Mouse (Mus musculus): Measurements from ENCODE around the gene Nutf2-ps1. TPM values are rescaled to one million over a fixed set of nuclear protein-coding genes. Genes with fewer than 3 reads are reported as not detected.

The Nutf2-ps1 gene
- polyA plus RNA-seq, 1 experiment from 2014 or later: 8.7 TPM

DNA sequence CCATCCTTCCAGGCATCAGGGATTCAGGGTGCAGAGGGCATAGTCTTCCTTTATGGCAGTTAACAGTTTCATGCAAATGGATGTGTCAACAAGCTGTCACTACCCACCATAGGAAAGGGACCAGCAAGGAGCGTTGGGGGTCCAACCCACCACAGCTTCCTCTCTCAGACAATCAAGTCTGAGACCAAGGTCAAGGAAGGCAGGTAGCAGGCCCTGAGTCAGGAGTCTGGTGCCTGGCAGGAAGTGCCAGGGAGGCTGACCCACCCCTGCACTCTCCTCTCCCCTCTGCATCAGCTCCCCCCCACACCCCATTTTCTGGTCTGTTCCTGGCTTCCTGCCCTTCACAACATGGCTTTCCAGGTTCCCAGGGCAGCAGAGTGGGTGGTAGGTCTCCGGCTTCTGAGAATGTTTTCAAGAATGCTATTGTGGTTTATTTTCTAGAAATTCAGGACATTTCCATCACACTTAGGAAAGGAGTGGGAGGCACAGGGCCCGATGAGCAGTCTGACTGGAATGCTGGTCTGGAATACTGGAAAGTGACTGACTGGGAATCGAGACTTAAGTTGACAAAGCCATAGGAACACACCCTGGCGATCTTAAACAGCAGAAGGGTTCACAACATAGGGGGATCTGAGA lies 33.8 kb downstream of the Nutf2-ps1 start:
- H3K79me2 ChIP-seq (ENCODE audit: inconsistent target): no peaks in the 10 kb centered on the region
- H3K27ac ChIP-seq: no peak overlapping the region
- WGBS (ENCODE audit: missing documents): 81% methylated on average over 5 of the region's 5 CpGs
- H3K36me3 ChIP-seq (ENCODE audit: inconsistent target): no peaks in the 10 kb centered on the region
- no peak overlapping the region for H3K4me3 ChIP-seq (ENCODE audit: inconsistent target)

DNA sequence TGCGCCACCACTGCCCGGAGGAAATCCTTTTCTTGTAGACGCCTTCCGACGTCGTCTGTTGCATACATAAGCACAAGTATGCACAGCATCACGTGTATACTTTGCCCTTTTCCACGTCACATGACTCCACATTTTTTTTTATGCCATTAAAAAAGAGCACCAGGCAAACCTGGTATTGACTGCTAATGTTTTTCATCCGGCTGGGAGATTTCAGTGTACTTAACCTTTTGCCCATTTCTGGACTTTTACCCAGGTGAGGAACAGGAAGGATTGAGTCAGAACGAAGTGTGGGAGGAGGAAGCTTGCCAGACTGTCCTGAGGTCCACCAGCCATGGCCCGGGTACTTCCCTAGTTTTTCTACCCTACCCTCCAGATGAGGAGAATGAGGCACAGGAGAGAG lies 34.5 kb downstream of the Nutf2-ps1 start:
- Histone ChIP-seq H3K36me3 (ENCODE audit: inconsistent target) (no peaks in the 10 kb centered on the region), H3K4me3 (ENCODE audit: inconsistent target) (no peak overlapping the region), H3K27ac (no peak overlapping the region), H3K79me2 (ENCODE audit: inconsistent target) (no peaks in the 10 kb centered on the region)
- WGBS (ENCODE audit: missing documents): 73% methylated on average over 11 of the region's 11 CpGs

DNA sequence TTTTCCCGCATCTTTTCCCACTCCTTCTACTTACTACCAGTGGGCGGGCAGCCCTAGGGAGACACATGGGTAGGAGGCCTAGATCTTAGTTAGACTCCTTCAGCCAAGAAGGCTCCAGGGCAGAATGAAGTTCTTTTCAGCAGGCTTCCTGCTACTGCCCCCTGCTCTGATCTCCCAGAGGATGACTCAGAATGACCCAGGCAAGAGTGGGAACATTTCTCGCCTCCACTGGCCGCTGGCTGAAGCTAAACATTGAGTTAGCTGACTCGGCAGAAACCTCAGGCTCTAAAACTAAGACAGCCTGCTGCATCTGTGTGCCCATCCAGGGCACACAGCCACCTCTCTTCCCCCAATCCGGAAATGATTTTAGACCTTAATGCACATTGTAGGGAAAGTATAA lies 36.1 kb downstream of the Nutf2-ps1 start:
- WGBS (ENCODE audit: missing documents): 63% methylated on average over 6 of the region's 6 CpGs

DNA sequence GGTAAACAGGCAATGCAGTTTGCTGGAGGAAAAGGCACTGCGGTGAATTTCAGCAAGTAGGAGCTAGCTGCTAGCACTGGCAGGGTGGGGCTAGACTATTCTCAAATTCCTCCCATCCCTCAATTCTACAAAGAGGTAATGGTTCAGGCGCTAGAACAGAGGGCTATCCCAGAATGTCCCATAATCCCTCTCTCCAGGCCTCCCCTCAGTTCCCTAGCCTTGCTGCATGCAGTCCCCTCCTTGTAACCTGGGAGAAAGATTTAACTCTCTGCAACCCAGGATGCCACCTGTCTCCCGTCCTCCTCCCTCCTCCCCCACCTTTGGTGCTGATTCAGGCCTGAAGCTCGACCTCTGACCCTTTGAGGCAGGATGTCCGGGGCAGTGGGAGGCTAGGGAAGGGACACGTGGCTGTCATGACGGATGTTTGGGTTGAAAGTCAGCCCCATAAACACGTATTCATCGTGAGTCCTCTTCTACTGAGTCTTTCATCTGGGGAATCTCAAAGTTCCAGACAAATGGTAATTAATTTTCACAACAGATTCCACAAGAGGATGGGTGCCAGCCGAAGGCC lies 36.6 kb downstream of the Nutf2-ps1 start:
- Histone ChIP-seq H3K27ac (no peak overlapping the region), H3K79me2 (ENCODE audit: inconsistent target) (no peaks in the 10 kb centered on the region), H3K36me3 (ENCODE audit: inconsistent target) (no peaks in the 10 kb centered on the region), H3K4me3 (ENCODE audit: inconsistent target) (no peak overlapping the region)
- WGBS (ENCODE audit: missing documents): 92% methylated on average over 10 of the region's 10 CpGs

More for the DNA sequence above, 36.1 kb downstream of the Nutf2-ps1 start:
- H3K27ac ChIP-seq: no peak overlapping the region
- H3K4me3 ChIP-seq (ENCODE audit: inconsistent target): no peak overlapping the region
- H3K79me2 ChIP-seq (ENCODE audit: inconsistent target): no peaks in the 10 kb centered on the region
- no peaks in the 10 kb centered on the region for H3K36me3 ChIP-seq (ENCODE audit: inconsistent target)

DNA sequence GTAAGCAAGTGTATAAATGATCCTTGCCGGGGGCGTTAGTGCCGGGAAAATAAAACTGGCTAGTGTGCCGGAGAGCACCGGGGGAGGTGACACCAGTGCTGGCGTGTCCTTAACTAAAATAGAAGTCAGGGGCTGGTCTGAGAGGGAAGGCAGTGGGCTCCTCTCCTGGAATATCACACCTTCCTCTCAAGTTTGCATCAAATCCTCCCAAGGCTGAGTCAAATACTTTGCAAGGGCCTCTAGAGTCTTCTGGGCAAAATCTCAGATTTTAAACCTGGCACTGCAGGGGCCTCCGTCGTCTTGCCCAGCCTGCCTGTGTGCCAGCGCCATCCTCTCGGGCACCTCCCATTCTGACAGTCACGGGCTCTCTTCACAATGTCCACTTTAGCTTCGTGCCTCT lies 37.9 kb downstream of the Nutf2-ps1 start:
- WGBS (ENCODE audit: missing documents): 94% methylated on average over 11 of the region's 12 CpGs
- H3K36me3 ChIP-seq (ENCODE audit: inconsistent target): no peaks in the 10 kb centered on the region
- no peaks in the 10 kb centered on the region for H3K79me2 ChIP-seq (ENCODE audit: inconsistent target)

DNA sequence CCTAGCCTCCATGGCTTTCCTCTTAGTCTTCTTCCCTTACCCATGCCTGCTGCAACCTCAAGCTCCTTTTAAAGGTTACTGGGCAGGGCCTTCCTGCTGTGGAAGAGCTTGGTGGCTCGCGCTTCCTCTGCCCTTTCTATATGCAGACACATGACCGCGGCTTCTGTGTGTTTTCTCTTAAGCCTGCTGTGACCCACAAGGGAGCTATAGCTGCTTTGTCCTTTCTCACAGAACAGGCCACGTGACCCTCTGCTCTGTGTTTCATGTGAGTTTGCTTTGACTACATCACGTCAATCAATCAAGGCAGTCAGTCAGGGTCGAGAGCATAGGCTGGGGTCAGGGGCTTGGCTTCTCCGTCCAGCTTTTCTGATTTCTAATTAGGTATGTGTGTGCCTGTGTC lies 41.3 kb downstream of the Nutf2-ps1 start:
- WGBS (ENCODE audit: missing documents): 35% methylated on average over 8 of the region's 8 CpGs
- no peak overlapping the region for H3K4me3 ChIP-seq (ENCODE audit: inconsistent target)

More for the DNA sequence above, 37.9 kb downstream of the Nutf2-ps1 start:
- no peak overlapping the region for H3K4me3 ChIP-seq (ENCODE audit: inconsistent target)
- no peak overlapping the region for H3K27ac ChIP-seq

DNA sequence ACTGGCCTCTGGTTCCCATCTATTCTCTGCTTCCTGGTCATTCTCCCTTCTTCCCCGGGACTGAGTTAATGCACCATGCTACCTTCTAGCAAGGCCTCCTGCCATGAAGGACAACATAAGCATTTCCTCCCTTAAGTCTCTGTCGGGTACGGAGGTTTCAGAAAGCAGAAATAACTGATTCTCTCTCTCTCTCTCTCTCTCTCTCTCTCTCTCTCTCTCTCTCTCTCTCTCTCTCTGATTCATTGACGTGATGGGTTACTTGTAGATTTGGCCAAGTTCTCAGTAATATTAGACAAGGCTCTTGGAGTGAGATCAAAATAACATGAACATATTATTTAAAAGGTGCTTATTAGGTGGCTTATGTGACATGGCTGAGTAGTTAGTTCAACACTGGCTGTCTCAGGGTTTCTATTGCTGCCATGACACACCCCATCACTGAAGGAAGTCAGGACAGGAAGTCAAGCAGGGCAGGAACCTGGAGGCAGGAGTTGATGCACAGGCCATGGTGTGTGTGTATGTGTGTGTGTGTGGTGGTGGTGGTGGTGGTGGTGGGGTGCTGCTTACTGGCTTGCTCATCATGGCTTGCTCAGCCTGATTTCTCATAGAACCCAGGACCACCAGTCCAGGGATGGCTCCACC lies 43.8 kb downstream of the Nutf2-ps1 start:
- 36% methylated on average over 3 of the region's 4 CpGs for WGBS (ENCODE audit: missing documents)
- H3K27ac ChIP-seq: no peak overlapping the region

More for the DNA sequence above, 41.3 kb downstream of the Nutf2-ps1 start:
- Histone ChIP-seq H3K36me3 (ENCODE audit: inconsistent target) (no peaks in the 10 kb centered on the region), H3K79me2 (ENCODE audit: inconsistent target) (no peaks in the 10 kb centered on the region), H3K27ac (no peak overlapping the region)

DNA sequence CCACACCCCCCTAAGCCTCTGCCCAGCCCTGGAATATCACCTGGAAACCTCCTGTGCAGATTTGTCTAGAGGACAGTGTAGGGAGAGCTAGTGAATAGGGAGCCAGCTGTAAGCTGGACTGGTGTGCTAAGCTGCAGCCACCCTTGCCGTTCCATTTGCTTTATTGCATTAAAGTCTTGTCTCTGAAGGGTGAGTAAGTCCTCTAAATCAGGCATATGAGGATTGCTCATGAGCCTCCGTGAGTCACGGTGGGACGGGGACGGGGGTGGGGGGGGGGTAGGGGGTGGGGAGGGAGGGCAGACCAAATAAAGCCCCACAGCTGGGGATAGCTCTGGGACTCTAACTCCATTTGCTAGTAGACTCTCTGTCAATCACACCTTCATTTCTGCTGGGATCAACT lies 45.3 kb downstream of the Nutf2-ps1 start:
- no peaks in the 10 kb centered on the region for H3K79me2 ChIP-seq (ENCODE audit: inconsistent target)
- H3K36me3 ChIP-seq (ENCODE audit: inconsistent target): no peaks in the 10 kb centered on the region; the same call in 1 of the 2 replicates
- no peak overlapping the region for H3K27ac ChIP-seq
- 66% methylated on average over 3 of the region's 5 CpGs for WGBS (ENCODE audit: missing documents)
- no peak overlapping the region for H3K4me3 ChIP-seq (ENCODE audit: inconsistent target)

More for the DNA sequence above, 43.8 kb downstream of the Nutf2-ps1 start:
- H3K79me2 ChIP-seq (ENCODE audit: inconsistent target): no peaks in the 10 kb centered on the region
- no peaks in the 10 kb centered on the region; the same call in 1 of the 2 replicates for H3K36me3 ChIP-seq (ENCODE audit: inconsistent target)
- no peak overlapping the region for H3K4me3 ChIP-seq (ENCODE audit: inconsistent target)

DNA sequence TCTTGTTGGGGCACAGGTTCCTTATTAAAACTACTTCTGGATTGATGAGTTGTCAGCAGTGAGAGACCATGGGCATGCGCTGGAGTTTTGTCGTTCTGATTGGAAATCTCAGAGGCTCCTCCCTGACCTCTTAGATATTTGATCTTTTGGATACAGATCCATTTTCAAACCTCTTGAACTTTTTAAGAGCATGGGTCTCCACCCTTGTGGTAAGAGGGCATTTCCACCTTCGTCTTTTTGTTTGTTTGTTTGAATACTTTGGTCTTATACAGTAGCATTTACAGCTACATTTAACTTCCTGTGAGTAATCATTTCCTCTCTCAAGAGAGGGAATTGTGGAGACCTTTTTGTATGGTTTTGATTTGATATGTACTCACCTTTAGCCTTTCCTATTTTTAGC lies 49.6 kb downstream of the Nutf2-ps1 start:
- Histone ChIP-seq H3K4me3 (ENCODE audit: inconsistent target) (no peak overlapping the region), H3K36me3 (ENCODE audit: inconsistent target) (no peaks in the 10 kb centered on the region; the same call in 1 of the 2 replicates)
- whole genome bisulfite sequencing (ENCODE audit: missing documents): 86% methylated on average over 3 of the region's 3 CpGs

DNA sequence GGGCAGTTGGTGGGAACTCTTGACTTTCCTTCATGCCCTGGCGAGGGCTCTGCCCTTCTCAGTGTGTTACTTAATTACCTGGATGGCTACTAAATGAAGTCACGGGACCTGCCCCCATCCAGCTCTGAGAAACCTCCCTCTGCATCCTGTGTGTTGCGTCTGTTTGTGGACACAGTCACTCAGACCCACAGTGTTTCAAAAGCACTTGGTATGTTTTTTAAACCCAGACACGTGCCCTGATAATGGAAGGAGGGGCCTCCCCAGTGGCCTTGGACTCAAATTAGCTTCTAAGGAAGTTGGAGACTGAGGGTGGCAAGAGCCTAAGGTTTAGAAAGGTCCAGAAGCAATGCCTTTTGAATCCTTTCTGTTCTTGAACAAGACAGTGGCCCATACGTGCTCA lies 50.1 kb downstream of the Nutf2-ps1 start:
- Histone ChIP-seq H3K27ac (no peak overlapping the region), H3K36me3 (ENCODE audit: inconsistent target) (no peaks in the 10 kb centered on the region; the same call in 1 of the 2 replicates), H3K79me2 (ENCODE audit: inconsistent target) (no peaks in the 10 kb centered on the region), H3K4me3 (ENCODE audit: inconsistent target) (no peak overlapping the region)
- WGBS (ENCODE audit: missing documents): 48% methylated on average over 5 of the region's 5 CpGs

More for the DNA sequence above, 49.6 kb downstream of the Nutf2-ps1 start:
- Histone ChIP-seq H3K79me2 (ENCODE audit: inconsistent target) (no peaks in the 10 kb centered on the region), H3K27ac (no peak overlapping the region)

Other genes starting within 250 kb of the Nutf2-ps1 start
- gene Gm10197, start 217.3 kb downstream of the Nutf2-ps1 start, polyA plus RNA-seq (2018): not detected in 3 replicates
- gene Smndc1, start 198.5 kb downstream of the Nutf2-ps1 start, polyA plus RNA-seq (2018): 36.4 to 45.9 TPM (median 38.2 TPM) in 3 replicates
- gene Dusp5, start 60.0 kb downstream of the Nutf2-ps1 start, polyA plus RNA-seq (2018): 3.6 to 17.4 TPM (median 5.0 TPM) in 3 replicates
- gene Smc3, start 11.3 kb upstream of the Nutf2-ps1 start, polyA plus RNA-seq (2018): 16.4 to 35.2 TPM (median 24.2 TPM) in 3 replicates
- gene Rbm20, start 88.2 kb upstream of the Nutf2-ps1 start, polyA plus RNA-seq (2018): not detected in 3 replicates